Mouse (Mus musculus) liver, embryonic 16.5 days (tissue): ENCODE measurements around the gene Aff4. TPM values are rescaled to one million over a fixed set of nuclear protein-coding genes. Genes with fewer than 3 reads are reported as not detected.

Source experiments
- ATAC-seq: fragments of 200-750 bp; cut with Nextera tagmentation; 2 replicates; pipeline ENCODE4 v1.8.0; 2017; ENCODE audit warnings: low read depth, mild to moderate bottlenecking, moderate number of reproducible peaks, moderate library complexity
- H3K27ac ChIP-seq: fragments of 300-500 bp; sonication (generic); 2 replicates; pipeline ENCODE4 v1.5.1; 2014; ENCODE audit warnings: mild to moderate bottlenecking, low read length
- H3K27me3 ChIP-seq: fragments of 300-500 bp; sonication (generic); 2 replicates; pipeline ENCODE4 v1.6.1; 2014; ENCODE audit warnings: low read depth, low read length, mixed read lengths; ENCODE audit not compliant: control insufficient read depth, insufficient read depth
- H3K36me3 ChIP-seq: fragments of 300-500 bp; sonication (generic); 2 replicates; pipeline ENCODE4 v1.6.1; 2014; ENCODE audit warnings: mild to moderate bottlenecking; ENCODE audit not compliant: control insufficient read depth, insufficient read depth
- H3K4me1 ChIP-seq: fragments of 300-500 bp; sonication (generic); 2 replicates; pipeline ENCODE4 v1.6.1; 2014; ENCODE audit warnings: low read depth, low read length, mixed read lengths; ENCODE audit not compliant: control insufficient read depth
- H3K4me2 ChIP-seq: fragments of 300-500 bp; sonication (generic); 2 replicates; pipeline ENCODE4 v1.6.1; 2014; ENCODE audit warnings: low read depth, low read length, mixed read lengths
- H3K4me3 ChIP-seq: fragments of 300-500 bp; sonication (generic); 2 replicates; pipeline ENCODE4 v1.5.1; 2014; ENCODE audit warnings: low read depth, mild to moderate bottlenecking, low read length
- H3K9ac ChIP-seq: fragments of 300-500 bp; sonication (generic); 2 replicates; pipeline ENCODE4 v1.6.1; 2014; ENCODE audit warnings: low read depth, low read length
- H3K9me3 ChIP-seq: fragments of 300-500 bp; sonication (generic); replicated peaks from 2 replicates; pipeline ENCODE4 v1.6.1; 2016; ENCODE audit warnings: low read length; ENCODE audit not compliant: control insufficient read depth
- WGBS: fragments of 180-500 bp; shearing (Covaris S2); extraction: QIAGEN DNeasy Blood & Tissue Kit; methylation state at CpG from one replicate; pipeline ENCODE4 v1.1.7; 2014; ENCODE audit not compliant: insufficient replicate concordance; 5-methylcytosine and 5-hydroxymethylcytosine counted together
- polyA plus RNA-seq: library from polyadenylated mRNA; unstranded; fragments of >200 nt; fragmentation: Nextera tagmentation; extraction: Ambion mirVana; gene quantifications from 2 replicates; pipeline ENCODE4 v1.2.1, GENCODE M21; 2015

Aff4 gene
- 8.3 and 8.6 TPM in 2 replicates for polyA plus RNA-seq

GRCm38 (mm10) chr11:53350291-53351223 lies at the start of gene Aff4:
Gene Aff4 (plus strand): TSS chr11:53350833.
- H3K9ac ChIP-seq = peak within 1 kb of the TSS; percentile 93
- peaks cover 17% of the 10 kb centered on the region for H3K4me1 ChIP-seq
- ATAC-seq = peak; percentile 95
- peak within 1 kb of the TSS; percentile 97 for H3K27ac ChIP-seq
- peaks cover 2% of the 10 kb centered on the region; the same call in 1 of the 2 replicates for H3K27me3 ChIP-seq
- H3K9me3 ChIP-seq = no peaks in the 10 kb centered on the region
- peak within 1 kb of the TSS; percentile 80 for H3K4me2 ChIP-seq
- no peaks in the 10 kb centered on the region for H3K36me3 ChIP-seq
- under 1% methylated on average over 97 of the region's 127 CpGs for WGBS
- H3K4me3 ChIP-seq = peak within 1 kb of the TSS; percentile 90

- peaks cover 4% of the 10 kb centered on the region for H3K36me3 ChIP-seq
- no peaks in the 10 kb centered on the region for H3K27me3 ChIP-seq
- ATAC-seq = no peak
- peak overlapping the region; percentile 100 for H3K4me3 ChIP-seq
- peak overlapping the region; percentile 99 for H3K9ac ChIP-seq
- peaks cover 34% of the 10 kb centered on the region for H3K4me1 ChIP-seq
- H3K4me2 ChIP-seq = peak overlapping the region; percentile 93
- peak overlapping the region; percentile 100 for H3K27ac ChIP-seq
- WGBS = 41% methylated on average over 9 of the region's 9 CpGs
- no peaks in the 10 kb centered on the region for H3K9me3 ChIP-seq
Measured at GRCm38 (mm10) chr11:53301167-53301515, 49.5 kb upstream of the Aff4 start.

DNA sequence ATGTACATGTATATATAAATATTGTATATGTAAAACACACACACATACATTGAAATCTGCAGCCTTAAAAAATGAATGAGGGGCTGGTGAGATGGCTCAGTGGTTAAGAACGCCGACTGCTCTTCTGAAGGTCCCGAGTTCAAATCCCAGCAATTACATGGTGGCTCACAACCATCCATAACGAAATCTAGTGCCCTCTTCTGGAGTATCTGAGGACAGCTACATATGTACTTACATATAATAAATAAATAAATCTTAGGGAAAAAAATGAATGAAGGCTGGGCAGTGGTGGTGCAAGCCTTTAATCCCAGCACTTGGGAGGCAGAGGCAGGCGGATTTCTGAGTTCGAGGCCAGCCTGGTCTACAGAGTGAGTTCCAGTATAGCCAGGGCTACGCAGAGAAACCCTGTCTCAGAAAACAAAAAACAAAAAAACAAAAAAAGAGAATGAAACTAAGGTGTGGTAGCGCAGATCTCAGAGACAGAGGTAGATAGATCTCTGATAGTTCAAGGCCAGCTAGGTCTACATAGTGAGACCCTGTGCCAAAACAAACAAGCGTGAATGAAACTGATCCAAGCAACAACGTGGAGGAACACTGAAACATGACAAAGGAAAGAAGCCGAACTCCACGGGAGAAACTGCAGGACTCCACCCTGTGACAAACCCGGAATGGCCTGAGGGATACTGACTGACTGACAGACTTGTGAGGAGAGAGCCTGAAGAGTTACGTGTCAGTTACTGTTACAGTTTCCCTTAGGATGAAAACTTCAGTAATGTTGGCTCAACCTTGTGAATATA lies 46.4 kb upstream of the Aff4 start:
- Histone ChIP-seq H3K9me3 (no peaks in the 10 kb centered on the region), H3K9ac (no peak overlapping the region), H3K27me3 (no peaks in the 10 kb centered on the region), H3K27ac (no peak overlapping the region), H3K4me1 (peaks cover 23% of the 10 kb centered on the region), H3K4me2 (no peak overlapping the region), H3K4me3 (no peak overlapping the region), H3K36me3 (no peaks in the 10 kb centered on the region)
- WGBS = 70% methylated on average over 14 of the region's 14 CpGs
- no peak for ATAC-seq

GRCm38 (mm10) chr11:53306965-53307364 lies 43.7 kb upstream of the Aff4 start:
- H3K36me3 ChIP-seq = no peaks in the 10 kb centered on the region
- ATAC-seq = no peak
- H3K4me2 ChIP-seq = no peak overlapping the region
- no peaks in the 10 kb centered on the region for H3K27me3 ChIP-seq
- no peaks in the 10 kb centered on the region for H3K9me3 ChIP-seq
- 43% methylated on average over 2 of the region's 2 CpGs for WGBS
- no peak overlapping the region for H3K9ac ChIP-seq
- peaks cover 14% of the 10 kb centered on the region for H3K4me1 ChIP-seq
- H3K27ac ChIP-seq = no peak overlapping the region
- no peak overlapping the region for H3K4me3 ChIP-seq

DNA sequence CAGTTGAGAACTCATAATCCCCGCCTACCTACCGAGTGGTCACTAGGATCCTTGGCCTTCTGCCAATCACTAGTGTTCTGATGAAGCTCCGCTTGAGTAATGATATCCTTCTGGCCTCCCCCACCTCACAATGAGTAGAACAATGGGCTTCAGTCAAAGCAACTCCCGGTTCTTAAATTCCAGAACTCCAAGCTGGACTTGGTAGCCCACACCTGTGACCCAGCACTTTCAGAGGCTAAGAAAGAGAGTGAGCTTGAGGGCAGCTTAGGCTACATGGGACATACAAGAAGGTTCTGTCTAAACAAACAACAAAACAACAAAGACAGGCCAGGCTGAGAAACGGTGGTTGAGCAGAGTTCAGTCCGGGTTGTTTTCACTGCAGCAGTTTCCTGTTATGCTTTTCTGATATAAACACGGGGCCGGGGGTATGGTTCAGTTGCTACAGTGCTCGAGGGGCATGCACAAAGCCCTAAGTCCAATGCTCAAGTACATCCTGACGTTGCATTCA lies 43.0 kb upstream of the Aff4 start:
- 33% methylated on average over 10 of the region's 10 CpGs for WGBS
- Histone ChIP-seq H3K9me3 (no peaks in the 10 kb centered on the region), H3K9ac (no peak overlapping the region), H3K4me3 (no peak overlapping the region), H3K4me2 (no peak overlapping the region), H3K36me3 (no peaks in the 10 kb centered on the region), H3K4me1 (peaks cover 14% of the 10 kb centered on the region), H3K27me3 (no peaks in the 10 kb centered on the region), H3K27ac (peak overlapping the region; percentile 12; the same call in 1 of the 2 replicates)
- ATAC-seq = no peak

- Histone ChIP-seq H3K27me3 (no peaks in the 10 kb centered on the region), H3K4me3 (no peak overlapping the region), H3K9me3 (no peaks in the 10 kb centered on the region), H3K36me3 (no peaks in the 10 kb centered on the region), H3K9ac (no peak overlapping the region), H3K27ac (peak overlapping the region; percentile 65), H3K4me1 (peaks cover 14% of the 10 kb centered on the region), H3K4me2 (no peak overlapping the region)
- peak; percentile 26; the same call in 1 of the 2 replicates for ATAC-seq
Measured at GRCm38 (mm10) chr11:53308251-53308864, 42.3 kb upstream of the Aff4 start.

GRCm38 (mm10) chr11:53308884-53309310 lies 41.7 kb upstream of the Aff4 start:
- Histone ChIP-seq H3K4me3 (no peak overlapping the region), H3K27ac (peak overlapping the region; percentile 65), H3K36me3 (no peaks in the 10 kb centered on the region), H3K27me3 (no peaks in the 10 kb centered on the region), H3K4me1 (peaks cover 14% of the 10 kb centered on the region), H3K9me3 (no peaks in the 10 kb centered on the region), H3K9ac (no peak overlapping the region), H3K4me2 (no peak overlapping the region)
- 36% methylated on average over 2 of the region's 2 CpGs for WGBS
- peak; percentile 73 for ATAC-seq

DNA sequence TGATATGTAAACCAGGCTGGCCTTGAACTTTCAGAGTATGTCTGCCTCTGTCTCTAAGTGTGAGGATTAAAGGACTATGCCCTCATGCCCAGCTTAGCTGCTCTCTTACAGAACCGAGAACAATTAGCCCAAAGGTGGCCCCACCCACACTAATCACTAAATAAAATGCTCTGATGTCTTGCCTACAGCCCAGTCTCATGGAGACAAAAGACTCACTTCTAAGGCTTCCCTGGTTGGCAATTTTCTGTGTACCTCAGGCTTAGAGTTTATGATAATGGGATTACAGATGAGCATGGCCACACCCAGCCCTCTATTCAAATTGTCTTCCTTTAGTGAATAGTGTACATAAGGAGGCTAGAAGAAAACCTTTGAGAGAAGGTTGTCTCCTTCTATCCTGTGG lies 39.2 kb upstream of the Aff4 start:
- Histone ChIP-seq H3K9me3 (no peaks in the 10 kb centered on the region), H3K4me3 (no peak overlapping the region), H3K27me3 (no peaks in the 10 kb centered on the region), H3K36me3 (no peaks in the 10 kb centered on the region), H3K4me1 (peaks cover 14% of the 10 kb centered on the region), H3K9ac (no peak overlapping the region), H3K4me2 (no peak overlapping the region), H3K27ac (no peak overlapping the region)
- WGBS = 60% methylated on average over 1 of the region's 1 CpGs
- no peak for ATAC-seq
